Mouse (Mus musculus): ENCODE measurements around the gene Olfr1123. TPM values are rescaled to one million over a fixed set of nuclear protein-coding genes. Genes with fewer than 3 reads are reported as not detected.

Gene Olfr1123
- polyA plus RNA-seq, 1 experiment from 2014 or later, result not detected

Other genes starting within 250 kb of the Olfr1123 start
- gene Olfr1112, start 228.8 kb upstream of the Olfr1123 start, polyA plus RNA-seq (2015; fragmentation: Nextera tagmentation; extraction: Ambion mirVana), result not detected in 2 replicates
- not detected in 2 replicates for gene Olfr1113, start 207.7 kb upstream of the Olfr1123 start, polyA plus RNA-seq (2015; fragmentation: Nextera tagmentation; extraction: Ambion mirVana)
- not detected in 2 replicates for gene Olfr1115, start 168.6 kb upstream of the Olfr1123 start, polyA plus RNA-seq (2015; fragmentation: Nextera tagmentation; extraction: Ambion mirVana)
- not detected in 2 replicates for gene Olfr1116, start 149.1 kb upstream of the Olfr1123 start, polyA plus RNA-seq (2015; fragmentation: Nextera tagmentation; extraction: Ambion mirVana)
- not detected in 2 replicates for gene Olfr1118, start 109.1 kb upstream of the Olfr1123 start, polyA plus RNA-seq (2015; fragmentation: Nextera tagmentation; extraction: Ambion mirVana)
- not detected in 2 replicates for gene Olfr1120, start 61.8 kb upstream of the Olfr1123 start, polyA plus RNA-seq (2015; fragmentation: Nextera tagmentation; extraction: Ambion mirVana)
- gene Olfr1121, start 46.7 kb upstream of the Olfr1123 start, polyA plus RNA-seq (2015; fragmentation: Nextera tagmentation; extraction: Ambion mirVana), result not detected in 2 replicates
- not detected in 2 replicates for gene Olfr1122, start 30.8 kb upstream of the Olfr1123 start, polyA plus RNA-seq (2015; fragmentation: Nextera tagmentation; extraction: Ambion mirVana)
- gene Olfr1124, start 13.6 kb downstream of the Olfr1123 start, polyA plus RNA-seq (2015; fragmentation: Nextera tagmentation; extraction: Ambion mirVana), result 0.13 and 0.14 TPM in 2 replicates
- gene Olfr1126, start 37.3 kb downstream of the Olfr1123 start, polyA plus RNA-seq (2015; fragmentation: Nextera tagmentation; extraction: Ambion mirVana), result not detected in 2 replicates
- gene Pramel7, start 80.5 kb downstream of the Olfr1123 start, polyA plus RNA-seq (2015; fragmentation: Nextera tagmentation; extraction: Ambion mirVana), result not detected in 2 replicates
- gene Pramel6, start 89.9 kb downstream of the Olfr1123 start, polyA plus RNA-seq (2015; fragmentation: Nextera tagmentation; extraction: Ambion mirVana), result not detected in 2 replicates
- gene Olfr153, start 115.2 kb downstream of the Olfr1123 start, polyA plus RNA-seq (2015; fragmentation: Nextera tagmentation; extraction: Ambion mirVana), result not detected in 2 replicates
- not detected in 2 replicates for gene Olfr1128, start 128.9 kb downstream of the Olfr1123 start, polyA plus RNA-seq (2015; fragmentation: Nextera tagmentation; extraction: Ambion mirVana)
- gene Olfr1129, start 157.3 kb downstream of the Olfr1123 start, polyA plus RNA-seq (2015; fragmentation: Nextera tagmentation; extraction: Ambion mirVana), result not detected in 2 replicates
- gene Olfr1130, start 189.6 kb downstream of the Olfr1123 start, polyA plus RNA-seq (2015; fragmentation: Nextera tagmentation; extraction: Ambion mirVana), result not detected in 2 replicates
- not detected in 2 replicates for gene Olfr1131, start 210.5 kb downstream of the Olfr1123 start, polyA plus RNA-seq (2015; fragmentation: Nextera tagmentation; extraction: Ambion mirVana)
- gene Olfr1132, start 220.9 kb downstream of the Olfr1123 start, polyA plus RNA-seq (2015; fragmentation: Nextera tagmentation; extraction: Ambion mirVana), result not detected in 2 replicates
- not detected in 2 replicates for gene Olfr1133, start 230.7 kb downstream of the Olfr1123 start, polyA plus RNA-seq (2015; fragmentation: Nextera tagmentation; extraction: Ambion mirVana)
- not detected in 2 replicates for gene Olfr1134, start 241.8 kb downstream of the Olfr1123 start, polyA plus RNA-seq (2015; fragmentation: Nextera tagmentation; extraction: Ambion mirVana)